Mouse (Mus musculus) megakaryocyte progenitor cell, adult 5-6 weeks (primary cell): Measurements from ENCODE around the gene Porcn. TPM values are rescaled to one million over a fixed set of nuclear protein-coding genes. Genes with fewer than 3 reads are reported as not detected.

Experiments
- ATAC-seq: replicated peaks from 2 replicates; pipeline ENCODE4 v1.8.0; 2016; ENCODE audit warnings: mild to moderate bottlenecking, moderate TSS enrichment, inconsistent platforms; ENCODE audit not compliant: poor library complexity
- total RNA-seq, 2 experiments: library from RNA; stranded (forward) in 1 of 2; stranded (reverse) in 1 of 2; fragments of 157-497, 149-512 nt in 1 of 2; fragments of 200-1000 nt in 1 of 2; gene quantifications; 2 replicates each; pipeline versions ENCODE4 v1.2.3 to v1.2.4; 2015 to 2017

Porcn gene
- 0.32 and 0.49 TPM in 2 replicates for total RNA-seq (2015)
- total RNA-seq (2017) = not detected in 2 replicates

DNA sequence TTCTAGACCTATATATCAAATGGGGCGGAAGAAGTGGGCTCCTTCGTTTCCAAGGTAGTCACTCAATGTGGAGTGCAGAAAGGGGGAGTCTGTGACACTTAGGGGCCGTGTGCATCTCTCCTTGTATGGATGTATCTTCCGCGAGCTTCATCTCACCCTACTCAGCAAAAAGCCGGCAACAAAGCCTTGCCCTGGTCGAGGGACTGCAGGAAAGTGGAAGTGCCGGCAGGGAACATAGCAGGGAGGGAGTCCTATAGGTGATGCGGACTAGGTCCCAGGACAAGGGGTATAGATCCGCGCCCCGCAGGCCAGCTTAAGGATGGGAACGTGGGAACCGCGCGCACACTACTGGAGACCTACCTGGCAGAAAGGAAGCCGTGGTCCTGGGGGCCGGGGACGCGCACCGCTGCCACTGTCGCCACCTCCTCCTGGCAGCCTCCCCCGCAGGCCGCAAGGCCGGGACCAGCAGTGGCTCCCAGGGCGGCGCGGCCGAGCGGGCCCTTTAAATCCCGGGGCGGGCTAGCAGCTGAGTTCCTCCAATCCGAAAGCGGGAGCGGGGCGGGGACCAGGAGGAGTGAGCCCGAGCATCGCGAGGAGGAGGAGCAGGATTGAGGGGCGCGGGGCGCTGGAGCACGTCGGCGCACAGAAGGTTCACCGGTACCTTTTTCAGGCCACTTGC lies at the start of gene Porcn:
Porcn (minus strand) TSS at position 511 of the 679 bp plus-strand sequence.
- peak; percentile 97 for ATAC-seq

GRCm38 (mm10) chrX:8255807-8256206 lies 49.5 kb upstream of the Porcn start:
- 0 out of 2 replicates have a peak, but pooled peaks have one; percentile 24 for ATAC-seq

DNA sequence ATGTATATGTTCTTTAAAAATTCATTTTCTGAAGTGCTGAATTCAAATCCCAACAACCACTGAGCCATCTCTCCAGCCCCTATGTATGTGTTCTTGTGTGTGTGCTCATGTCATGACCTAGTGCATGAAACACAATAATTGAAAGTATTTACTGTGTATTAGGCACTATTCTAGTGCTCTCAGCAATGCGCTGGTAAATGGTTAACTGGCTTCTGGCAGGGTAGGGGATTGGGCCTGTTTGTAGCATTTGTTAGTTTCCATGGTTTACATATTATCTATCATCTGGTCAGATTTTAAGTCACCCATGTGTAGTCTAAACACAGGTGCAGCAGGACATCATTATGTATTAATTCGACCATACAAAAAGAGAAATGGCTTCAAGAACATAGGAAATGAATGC lies 47.4 kb upstream of the Porcn start:
- ATAC-seq = no peak

DNA sequence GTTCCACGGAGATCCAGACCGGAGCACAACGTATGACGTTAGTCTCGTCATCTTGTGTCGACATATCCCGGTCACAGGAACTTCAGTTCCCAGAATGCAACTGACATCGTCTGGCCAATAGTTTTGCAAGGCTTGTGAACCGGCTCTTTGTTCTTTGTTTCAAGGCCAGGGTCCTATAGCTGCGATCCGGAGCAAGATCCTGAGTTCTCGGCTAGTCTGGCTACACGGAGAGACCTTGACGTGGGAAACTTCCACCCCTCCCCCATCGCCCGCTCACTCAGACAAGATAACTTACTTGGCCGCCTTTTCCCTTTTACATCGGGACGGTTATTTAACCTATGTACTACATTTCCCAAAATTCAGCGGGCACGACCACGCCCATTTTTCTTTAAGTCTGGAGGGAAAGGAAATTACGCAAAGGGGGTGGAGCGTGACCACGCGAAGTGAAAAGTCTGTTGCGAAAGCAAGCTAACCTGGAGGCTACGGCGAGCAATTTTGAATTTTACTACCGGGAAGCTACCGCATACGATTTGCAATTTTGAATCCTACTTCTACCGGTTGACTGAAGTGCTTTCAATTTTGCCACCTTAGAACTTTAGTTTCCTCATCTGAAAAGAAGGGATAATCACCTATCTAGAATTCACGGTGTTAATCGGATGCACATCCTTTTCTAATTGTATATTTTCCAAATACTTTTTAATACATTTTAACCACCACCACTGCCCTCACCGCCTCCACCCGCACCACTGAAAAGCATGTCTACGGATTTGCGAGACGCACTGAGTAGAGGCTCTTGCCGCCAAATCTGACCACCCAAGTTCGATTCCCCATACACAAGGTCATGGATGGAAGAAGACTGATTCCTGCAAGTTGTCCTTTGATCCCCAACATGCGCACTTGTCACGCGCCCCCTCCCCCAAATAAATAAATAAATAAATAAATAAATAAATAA lies 46.3 kb upstream of the Porcn start, which contains the start of gene Ftsj1:
Ftsj1 (minus strand) TSS at position 73 of the 952 bp plus-strand sequence.
- ATAC-seq = peak; percentile 90

- ATAC-seq = peak; percentile 25
Measured at GRCm38 (mm10) chrX:8251789-8252333, 45.5 kb upstream of the Porcn start.

DNA sequence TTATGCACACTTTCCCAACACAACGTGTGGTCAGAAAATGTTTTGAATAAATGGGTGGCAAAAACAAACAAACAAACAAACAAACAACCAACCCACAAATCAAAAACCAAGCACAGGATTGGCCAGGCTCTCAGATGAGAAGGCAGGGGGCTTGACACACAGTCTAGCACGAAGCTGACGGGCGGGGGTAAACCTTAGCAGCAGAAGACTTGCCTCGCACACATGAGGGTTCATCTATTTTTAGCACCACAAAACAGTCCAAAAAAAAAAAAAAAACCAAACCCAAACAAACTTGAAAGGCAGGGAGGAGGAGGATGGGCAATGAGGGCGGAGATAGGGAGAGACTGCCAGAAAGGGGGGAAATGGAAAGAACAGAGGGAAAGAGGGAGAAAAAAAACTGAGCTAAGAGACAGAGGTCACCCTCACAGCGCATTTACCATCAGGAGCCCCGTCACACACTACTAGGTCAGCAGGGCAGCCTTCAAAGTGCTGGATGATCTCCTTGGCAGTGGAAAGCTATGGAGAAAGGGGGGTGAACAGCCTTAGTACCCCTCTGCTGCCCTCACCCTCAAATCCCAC lies 42.3 kb upstream of the Porcn start:
- no peak for ATAC-seq

GRCm38 (mm10) chrX:8247680-8248079 lies 41.4 kb upstream of the Porcn start:
- ATAC-seq = no peak

DNA sequence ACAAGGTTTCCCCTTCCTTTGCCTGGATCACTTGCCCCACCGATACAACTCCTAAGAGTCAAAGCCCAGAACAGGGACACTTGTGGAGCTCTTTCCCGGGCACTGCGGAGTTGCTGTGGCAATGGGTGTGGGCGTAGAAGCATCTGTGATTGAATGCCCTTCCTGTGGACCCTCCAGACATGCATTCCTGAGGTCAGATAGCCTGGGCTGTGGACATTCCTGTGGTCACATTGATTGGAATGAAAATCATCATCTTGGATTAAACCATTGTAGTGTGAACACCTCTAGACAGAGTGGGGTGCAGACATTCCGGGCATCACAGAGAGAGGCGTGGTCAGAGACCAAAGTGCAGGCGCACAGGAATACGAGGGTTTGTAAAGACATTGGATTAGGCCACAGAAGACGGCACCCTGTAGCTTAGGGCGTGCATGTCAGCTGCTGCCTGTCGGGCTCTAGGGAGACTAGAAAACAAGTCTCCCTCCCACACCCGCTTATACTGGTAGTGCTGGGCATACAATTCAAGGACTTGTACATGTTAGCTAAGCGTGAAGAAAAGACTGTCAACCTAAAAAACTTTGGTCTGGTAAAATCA lies 32.6 kb upstream of the Porcn start:
- no peak for ATAC-seq

DNA sequence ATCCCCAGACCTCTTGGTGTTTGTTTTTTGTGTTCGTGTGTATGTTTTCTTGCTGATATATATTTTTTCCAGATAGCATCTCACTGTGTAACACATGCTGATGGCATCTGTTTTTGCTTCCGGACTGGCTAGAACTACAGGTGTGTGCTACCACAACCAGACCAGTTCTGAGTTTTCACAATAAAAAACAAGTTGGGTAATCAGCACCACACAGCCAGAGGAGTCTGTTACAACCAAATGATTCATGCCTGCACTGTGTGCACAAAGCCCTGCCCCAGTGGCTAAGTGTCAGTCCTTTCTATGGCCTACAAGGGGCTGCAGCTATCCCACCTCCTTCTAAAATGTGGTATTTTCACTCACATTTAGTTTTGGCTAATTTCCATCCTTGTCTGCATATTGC lies 30.4 kb upstream of the Porcn start:
- no peak for ATAC-seq

DNA sequence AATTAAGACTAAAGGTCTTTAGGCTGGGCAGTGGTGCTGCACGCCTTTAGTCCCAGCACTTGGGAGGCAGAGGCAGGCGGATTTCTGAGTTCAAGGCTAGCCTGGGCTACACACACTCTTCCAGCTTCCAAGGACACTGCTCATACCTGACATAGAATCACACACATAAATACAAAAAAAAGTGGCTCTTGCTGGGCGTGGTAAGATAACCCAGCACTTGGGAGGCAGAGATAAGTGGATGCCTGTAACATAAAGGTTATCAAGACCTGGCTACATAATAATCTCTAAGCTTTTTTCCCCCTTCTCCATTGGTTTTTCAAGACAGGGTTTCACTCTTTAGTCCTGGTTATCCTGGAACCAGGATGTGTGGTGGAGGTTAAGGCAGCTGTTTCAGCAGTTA lies 27.3 kb upstream of the Porcn start:
- no peak for ATAC-seq

DNA sequence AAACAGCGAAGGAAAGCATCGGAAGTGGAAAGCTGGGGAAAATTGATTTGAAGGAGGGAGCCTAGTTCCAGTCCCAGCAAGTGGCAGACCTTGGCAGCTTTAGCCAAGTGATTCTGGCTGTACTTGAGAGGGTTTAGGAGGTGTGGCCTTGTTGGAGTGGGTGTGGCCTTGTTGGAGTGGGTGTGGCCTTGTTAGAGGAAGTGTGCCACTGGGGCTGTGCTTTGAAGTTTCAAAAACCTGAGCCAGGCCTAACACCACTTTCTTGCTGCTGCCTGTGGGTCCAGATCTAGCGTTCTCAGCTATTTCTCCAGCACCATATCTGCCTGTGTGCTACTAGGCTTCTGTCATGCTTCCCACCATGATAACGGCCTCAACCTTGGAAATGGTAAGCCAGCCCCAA lies 23.9 kb upstream of the Porcn start:
- ATAC-seq = no peak

DNA sequence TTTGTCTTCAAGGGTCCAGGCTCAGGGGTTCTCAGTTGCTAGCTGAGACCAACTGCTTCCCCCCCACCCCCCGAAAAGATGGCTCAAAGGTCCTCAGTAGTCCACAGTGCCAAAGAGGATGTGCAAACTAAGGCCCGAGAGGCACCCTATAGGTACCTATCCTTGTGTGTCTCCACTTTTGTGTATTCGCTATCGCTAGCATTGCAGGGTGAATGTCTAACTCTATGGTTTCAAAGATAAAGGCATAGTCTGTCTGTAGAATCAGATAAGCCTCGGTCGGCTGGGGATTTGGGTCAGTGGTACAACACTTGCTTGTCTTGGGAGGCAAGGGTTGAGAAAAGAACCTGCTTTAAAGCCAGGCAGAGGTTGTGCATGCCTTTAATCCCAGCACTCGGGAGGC lies 17.1 kb upstream of the Porcn start:
- ATAC-seq = 0 out of 2 replicates have a peak, but pooled peaks have one; percentile 23

DNA sequence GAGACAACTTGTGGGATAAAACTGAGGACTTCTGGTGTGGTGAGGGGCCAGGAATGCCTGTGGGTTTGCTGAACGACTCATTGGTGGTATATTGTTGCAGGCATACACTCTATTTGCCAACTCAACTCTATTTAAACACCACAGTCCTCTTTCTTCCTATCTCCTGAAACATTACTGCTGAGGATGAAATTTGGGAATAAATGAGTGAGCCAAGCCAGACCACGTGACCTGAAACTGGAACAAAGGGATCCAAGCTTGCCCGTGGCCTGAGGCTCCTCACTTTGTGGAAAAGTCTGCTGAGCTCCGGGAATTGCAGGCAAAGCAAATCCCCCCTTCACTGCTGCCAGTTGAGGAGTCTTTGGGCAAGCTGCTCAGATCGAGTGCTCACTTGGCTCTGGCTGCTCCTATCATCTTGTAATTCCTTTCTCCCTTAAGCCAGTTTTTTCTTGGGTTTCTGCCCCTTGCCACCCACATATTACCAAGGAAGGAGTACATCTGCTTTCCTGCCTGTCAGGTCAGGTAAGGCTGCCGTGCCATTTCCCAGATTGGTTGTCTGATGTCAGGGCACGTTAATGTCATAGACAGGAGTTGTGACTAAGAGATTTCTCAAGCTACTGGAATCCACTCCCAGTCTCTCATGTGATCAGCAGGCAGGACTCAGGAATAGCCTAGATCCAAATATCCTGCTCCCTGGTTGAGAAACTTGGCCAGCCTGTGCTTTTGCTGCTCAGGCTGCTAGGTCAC lies 16.5 kb upstream of the Porcn start:
- no peak for ATAC-seq

- no peak for ATAC-seq
Measured at GRCm38 (mm10) chrX:8222296-8222677, 16.0 kb upstream of the Porcn start.

DNA sequence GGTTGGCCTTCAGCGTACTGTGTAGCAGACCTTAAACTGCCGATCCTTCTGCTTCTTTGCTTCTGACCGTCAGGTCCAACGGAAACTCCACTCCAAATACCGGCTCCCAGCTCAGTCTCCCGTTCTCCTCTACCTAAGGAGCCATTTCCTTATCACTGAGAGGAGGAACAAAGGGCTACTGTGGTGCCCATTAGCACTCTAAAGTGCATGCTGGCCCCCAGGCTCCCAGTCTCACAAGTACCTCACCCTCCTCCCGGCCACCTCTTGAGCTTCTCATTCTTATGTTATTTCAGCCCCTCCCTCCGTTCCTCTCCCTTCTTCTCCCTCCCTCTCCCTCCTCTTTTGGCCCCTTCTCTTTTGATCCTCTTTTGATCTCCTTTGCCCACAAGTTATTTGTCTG lies 13.3 kb upstream of the Porcn start:
- ATAC-seq = no peak

- no peak for ATAC-seq
Measured at GRCm38 (mm10) chrX:8218114-8218513, 11.8 kb upstream of the Porcn start.

GRCm38 (mm10) chrX:8217383-8217782 lies 11.1 kb upstream of the Porcn start:
- ATAC-seq = no peak

GRCm38 (mm10) chrX:8211490-8212207 lies 5.3 kb upstream of the Porcn start:
- ATAC-seq = peak; percentile 39; the same call in 1 of the 2 replicates

GRCm38 (mm10) chrX:8209720-8210119 lies 3.4 kb upstream of the Porcn start:
- ATAC-seq = no peak
